Mouse (Mus musculus): ENCODE data around the gene Fcgr3.

The Fcgr3 gene

GRCm38 (mm10) chr1:171064491-171065242 lies at the start of gene Fcgr3:
TSS of gene Fcgr3 (minus strand) at chr1:171064935.
- peak; percentile 95 for DNase-seq (ENCODE audit: low read depth, low spot score)

DNA sequence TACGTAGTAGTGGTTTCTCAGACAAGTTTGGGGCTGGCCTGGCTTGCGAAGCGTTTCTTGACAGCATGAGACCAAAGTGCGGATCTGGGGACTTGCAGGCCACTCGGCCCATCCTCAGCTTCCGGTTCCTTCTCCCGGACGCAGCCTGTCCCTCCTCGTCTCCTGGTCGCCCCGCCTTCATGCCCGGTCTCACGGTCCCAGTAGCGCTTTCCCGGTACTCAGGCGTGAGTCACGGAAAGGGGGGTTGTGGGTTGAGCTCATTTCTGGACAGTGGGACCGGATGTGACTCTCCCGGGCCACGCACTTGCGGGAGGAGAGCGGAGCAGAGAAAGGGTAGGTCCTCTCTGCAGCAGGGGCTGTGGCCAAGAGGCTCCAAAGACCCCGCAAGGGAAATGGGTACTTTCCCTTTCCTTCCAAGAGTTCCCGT lies 49.2 kb upstream of the Fcgr3 start, which contains the start of gene Cfap126:
Gene Cfap126 (plus strand): TSS at position 46 of the 427 bp plus-strand sequence.
- DNase-seq (ENCODE audit: low read depth, low spot score), result peak; percentile 83

DNA sequence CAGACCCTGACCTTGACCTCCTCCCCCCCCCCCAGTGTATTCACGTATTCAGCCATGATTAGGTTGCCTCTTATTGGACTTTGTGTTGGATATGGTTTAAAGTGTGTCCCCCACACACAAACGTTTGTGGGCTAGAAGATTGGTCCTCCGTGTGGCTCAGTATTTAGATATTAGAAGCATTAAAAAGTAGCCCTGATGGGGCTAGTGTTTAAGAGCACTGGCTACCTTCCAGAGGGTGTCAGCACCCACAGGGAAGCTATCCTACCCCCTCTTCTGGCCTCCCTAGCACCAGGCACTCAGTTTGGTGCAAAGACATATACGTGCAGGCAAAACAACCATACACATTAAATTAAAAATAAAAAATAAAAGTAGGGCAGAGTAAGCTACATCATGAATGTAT lies 48.3 kb upstream of the Fcgr3 start:
- DNase-seq (ENCODE audit: low read depth, low spot score), result no peak

- peak; percentile 78 for DNase-seq (ENCODE audit: low read depth, low spot score)
These were observed 47.2 kb upstream of the Fcgr3 start for GRCm38 (mm10) chr1:171111781-171112575.

- peak; percentile 96 for DNase-seq (ENCODE audit: low read depth, low spot score)
These were observed 46.5 kb upstream of the Fcgr3 start for GRCm38 (mm10) chr1:171111020-171111780.

- peak; percentile 49 for DNase-seq (ENCODE audit: low read depth, low spot score)
These were observed 45.9 kb upstream of the Fcgr3 start for GRCm38 (mm10) chr1:171110659-171111019.

- no peak for DNase-seq (ENCODE audit: low read depth, low spot score)
These were observed 44.9 kb upstream of the Fcgr3 start for GRCm38 (mm10) chr1:171109620-171110019.

DNA sequence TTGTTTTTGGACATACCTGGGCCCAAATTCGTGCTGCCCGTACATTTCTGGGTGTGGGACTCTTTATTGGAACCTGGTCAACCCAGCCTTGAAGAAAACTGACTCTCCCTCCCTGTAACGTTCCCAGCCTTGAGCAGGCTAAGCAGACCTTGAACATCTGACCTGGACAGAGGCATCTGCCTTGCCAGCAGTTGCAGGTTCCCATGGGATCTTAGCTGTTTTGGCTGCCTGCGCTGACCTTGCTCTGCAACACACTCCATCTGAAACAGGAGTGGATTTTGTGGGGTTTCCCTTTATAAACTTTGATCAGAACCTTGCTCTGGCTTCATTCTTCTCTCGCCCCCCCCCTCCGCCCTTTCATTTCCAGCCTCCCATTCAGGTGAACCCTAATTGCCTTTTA lies 40.5 kb upstream of the Fcgr3 start:
- DNase-seq (ENCODE audit: low read depth, low spot score), result no peak

- peak; percentile 84 for DNase-seq (ENCODE audit: low read depth, low spot score)
These were observed 38.6 kb upstream of the Fcgr3 start for GRCm38 (mm10) chr1:171103179-171103840.

DNA sequence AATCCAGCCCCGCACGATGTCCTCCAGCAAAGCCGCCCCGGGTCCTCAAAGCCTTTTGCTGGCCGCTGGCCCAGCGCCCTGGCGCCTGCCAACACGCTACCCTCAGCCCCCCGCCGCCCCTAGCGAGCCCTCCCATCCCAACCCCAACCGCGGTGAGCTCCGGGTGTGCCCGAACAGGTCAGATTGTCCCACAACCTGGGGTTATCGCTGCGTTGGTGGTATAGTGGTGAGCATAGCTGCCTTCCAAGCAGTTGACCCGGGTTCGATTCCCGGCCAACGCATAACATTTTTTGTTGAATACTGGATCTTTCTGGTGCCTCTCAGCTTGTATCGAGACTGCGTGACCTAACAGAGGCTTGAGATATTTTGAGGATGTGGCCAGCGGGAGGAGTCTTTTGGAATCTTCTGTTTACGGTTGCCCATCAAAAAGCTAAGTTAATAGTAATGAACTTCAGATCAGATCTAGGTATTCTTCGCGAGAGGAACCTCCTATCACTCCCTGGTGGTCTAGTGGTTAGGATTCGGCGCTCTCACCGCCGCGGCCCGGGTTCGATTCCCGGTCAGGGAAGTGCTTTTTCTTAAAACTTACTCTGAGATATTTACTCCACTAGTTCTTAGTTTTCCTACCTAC lies 37.9 kb upstream of the Fcgr3 start:
- peak; percentile 95 for DNase-seq (ENCODE audit: low read depth, low spot score)

- DNase-seq (ENCODE audit: low read depth, low spot score), result peak; percentile 94
These were observed 37.2 kb upstream of the Fcgr3 start for GRCm38 (mm10) chr1:171101733-171102546.

DNA sequence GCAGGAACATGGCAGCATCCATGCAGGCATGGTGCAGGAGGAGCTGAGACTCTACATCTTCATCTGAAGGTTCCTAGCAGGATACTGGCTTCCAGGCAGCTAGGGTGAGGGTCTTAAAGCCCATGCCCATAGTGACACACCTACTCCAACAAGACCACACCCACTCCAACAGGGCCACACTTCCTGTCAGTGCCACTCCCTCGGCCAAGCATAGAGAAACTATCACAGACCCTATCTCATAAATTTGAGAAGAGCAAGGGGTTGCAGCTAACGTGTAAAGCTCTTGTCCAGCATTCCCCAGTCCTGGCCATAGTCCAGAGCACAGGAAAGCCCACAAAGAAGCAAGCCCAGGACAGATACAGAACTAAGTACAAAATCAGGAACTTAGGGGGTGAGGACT lies 36.3 kb upstream of the Fcgr3 start:
- DNase-seq (ENCODE audit: low read depth, low spot score), result no peak

DNA sequence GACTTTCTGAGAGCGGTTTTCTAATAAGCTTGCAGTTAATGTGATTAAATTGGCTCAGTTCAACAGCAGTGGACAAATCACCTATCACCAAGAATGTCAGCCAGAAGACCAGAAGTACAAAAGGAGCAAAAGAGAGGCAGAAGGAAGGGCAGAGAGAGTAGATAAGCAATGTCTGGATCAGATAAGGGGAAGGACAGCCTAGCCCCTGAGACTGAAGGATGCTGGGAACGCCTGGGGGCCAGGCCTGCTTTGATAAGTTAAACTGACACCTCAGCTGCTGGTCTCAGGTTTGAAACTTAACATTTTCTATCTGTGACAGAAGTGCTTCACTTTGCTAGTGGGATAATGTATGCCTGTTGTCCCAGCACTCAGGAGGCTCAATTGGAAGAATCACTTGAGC lies 32.9 kb upstream of the Fcgr3 start:
- no peak for DNase-seq (ENCODE audit: low read depth, low spot score)

- DNase-seq (ENCODE audit: low read depth, low spot score), result peak; percentile 54
These were observed 32.4 kb upstream of the Fcgr3 start for GRCm38 (mm10) chr1:171097136-171097535.

GRCm38 (mm10) chr1:171096110-171096964 lies 31.6 kb upstream of the Fcgr3 start:
- DNase-seq (ENCODE audit: low read depth, low spot score), result no peak

DNA sequence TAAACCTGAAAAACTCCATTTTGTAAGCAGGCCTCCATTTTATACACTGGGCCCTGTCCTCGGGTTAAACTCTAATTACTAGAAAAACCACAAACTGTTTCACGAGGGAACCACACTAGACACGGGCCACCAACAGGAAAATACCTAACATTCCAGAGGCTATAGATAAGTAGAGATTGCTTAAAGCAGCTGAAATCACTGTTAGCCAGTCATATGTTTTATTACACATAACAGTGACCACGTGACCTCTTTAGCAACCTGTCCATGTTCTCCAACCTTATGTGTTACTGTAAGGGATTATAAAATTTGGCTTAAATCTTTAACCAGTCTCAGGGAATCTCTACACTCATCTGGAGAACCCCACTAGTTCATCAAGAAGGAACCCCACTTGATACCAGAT lies 29.7 kb upstream of the Fcgr3 start:
- no peak for DNase-seq (ENCODE audit: low read depth, low spot score)

- no peak for DNase-seq (ENCODE audit: low read depth, low spot score)
These were observed 26.0 kb upstream of the Fcgr3 start for GRCm38 (mm10) chr1:171090761-171091160.

DNA sequence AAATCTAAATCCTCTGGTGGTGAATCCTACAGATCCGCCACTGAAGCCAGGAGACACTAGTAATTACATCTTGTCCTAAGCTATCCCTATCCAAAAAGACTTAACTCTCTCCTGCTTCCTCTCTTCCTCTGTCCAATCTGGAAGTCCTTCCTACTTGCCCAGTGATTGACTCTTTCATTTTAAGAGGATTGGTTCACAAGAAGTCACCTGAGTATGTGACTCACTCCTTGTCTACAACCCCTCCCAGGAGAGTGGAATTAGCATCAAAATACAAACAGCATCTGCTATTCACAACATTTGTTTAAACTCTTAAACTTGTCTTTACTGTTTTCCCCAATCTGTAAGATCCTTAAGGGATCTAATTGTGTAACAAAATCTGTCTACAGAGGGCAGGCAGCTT lies 25.2 kb upstream of the Fcgr3 start:
- DNase-seq (ENCODE audit: low read depth, low spot score), result peak; percentile 94

DNA sequence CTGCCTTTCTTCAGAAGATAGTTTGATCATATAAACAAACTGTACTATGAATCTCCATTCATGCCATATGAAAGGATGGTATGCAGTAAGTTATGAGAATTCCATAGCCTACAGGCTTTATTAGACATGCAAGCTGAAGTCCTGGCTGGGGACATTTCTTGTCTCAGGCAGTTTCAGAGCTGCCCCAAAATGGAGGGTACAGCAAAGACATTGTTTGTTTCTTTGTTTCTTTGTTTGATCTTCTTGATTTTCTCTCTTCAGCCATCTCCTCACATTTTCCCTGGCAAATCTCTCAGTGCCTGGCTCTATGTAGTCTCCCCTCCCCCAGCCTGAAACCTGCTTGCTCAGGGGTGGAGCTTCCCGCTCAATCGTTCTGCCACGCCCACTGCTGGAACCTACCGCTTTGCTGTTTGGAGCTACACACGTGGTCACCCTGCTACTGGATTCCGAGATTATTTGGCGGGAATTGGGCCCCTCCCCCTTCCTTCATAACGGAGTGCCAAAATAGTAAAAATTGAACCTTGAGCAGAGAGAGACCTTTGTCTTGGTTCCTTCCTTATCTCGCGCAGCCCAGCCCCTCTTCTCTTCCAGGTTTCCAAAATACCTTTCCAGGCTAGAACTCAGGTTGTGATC lies 23.6 kb upstream of the Fcgr3 start:
- peak; percentile 73 for DNase-seq (ENCODE audit: low read depth, low spot score)

Measured in ES-CJ7 (cell line).